Mouse (Mus musculus): ENCODE results near the gene Zfp90. TPM values are rescaled to one million over a fixed set of nuclear protein-coding genes. Genes with fewer than 3 reads are reported as not detected.

Gene Zfp90
- polyA plus RNA-seq, 1 experiment, result 0.02 TPM

- H3K36me3 ChIP-seq (ENCODE audit: control insufficient read depth), result no peaks in the 10 kb centered on the region
- H3K4me3 ChIP-seq (replicated peaks), result no peak overlapping the region
- H3K27me3 ChIP-seq (ENCODE audit: control insufficient read depth), result no peaks in the 10 kb centered on the region
- TF ChIP-seq GATA1 (IDR thresholded peaks at IDR 0.05; ENCODE audit: low read length) (no peak), TAL1 (IDR thresholded peaks at IDR 0.05; ENCODE audit: low read length) (no peak)
- no peaks in the 10 kb centered on the region for H3K4me1 ChIP-seq (ENCODE audit: control insufficient read depth)
- H3K9me3 ChIP-seq (ENCODE audit: control insufficient read depth, low read length), result no peaks in the 10 kb centered on the region
These were observed 20.6 kb upstream of the Zfp90 start for GRCm38 (mm10) chr8:106394493-106394892.

DNA sequence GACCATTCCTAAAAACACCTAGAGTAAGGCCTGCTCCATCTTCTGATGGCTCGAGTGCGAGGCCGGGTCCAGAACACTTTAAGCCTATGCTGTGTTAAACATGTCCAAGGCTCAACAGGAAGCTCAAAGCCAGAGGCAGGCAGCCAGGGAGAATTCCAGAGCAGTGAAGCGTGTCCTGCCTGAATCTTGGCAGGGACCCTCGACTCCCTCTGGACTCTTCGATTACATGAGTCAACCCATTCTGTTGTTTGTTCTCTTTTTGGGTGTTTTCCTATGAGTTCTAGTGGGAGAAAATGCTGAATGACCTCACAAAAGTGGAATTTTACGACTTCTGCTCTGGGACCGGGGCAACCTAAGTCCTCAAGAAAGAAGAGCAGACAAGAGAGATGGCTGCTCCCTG is 15.4 kb upstream of the Zfp90 start:
- TF ChIP-seq TAL1 (IDR thresholded peaks at IDR 0.05; ENCODE audit: low read length) (no peak), GATA1 (IDR thresholded peaks at IDR 0.05; ENCODE audit: low read length) (no peak)
- Histone ChIP-seq H3K9me3 (ENCODE audit: control insufficient read depth, low read length) (no peaks in the 10 kb centered on the region), H3K27me3 (ENCODE audit: control insufficient read depth) (no peaks in the 10 kb centered on the region)

DNA sequence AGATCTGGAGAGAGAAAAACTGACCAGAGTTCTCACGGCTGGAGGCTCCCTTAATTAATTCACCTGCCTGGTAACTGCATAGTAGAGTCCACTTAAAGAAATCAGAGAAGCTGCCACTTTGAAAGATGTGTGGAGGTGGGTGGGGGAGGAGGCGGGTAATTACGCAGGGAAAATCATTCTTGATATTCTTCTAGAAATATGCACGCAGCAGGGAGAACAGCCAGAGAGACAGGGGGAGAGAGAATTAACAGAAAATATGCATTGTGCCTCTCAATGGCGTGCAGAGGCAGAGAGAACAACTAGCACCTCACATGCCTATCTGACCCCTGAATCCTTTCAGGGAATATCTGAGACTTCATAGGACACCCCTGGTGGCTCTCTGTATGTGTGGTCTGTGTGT is 14.9 kb upstream of the Zfp90 start:
- no peaks in the 10 kb centered on the region for H3K36me3 ChIP-seq (ENCODE audit: control insufficient read depth)
- TF ChIP-seq TAL1 (IDR thresholded peaks at IDR 0.05; ENCODE audit: low read length) (no peak), GATA1 (IDR thresholded peaks at IDR 0.05; ENCODE audit: low read length) (no peak)
- peaks cover 5% of the 10 kb centered on the region for H3K27me3 ChIP-seq (ENCODE audit: control insufficient read depth)
- peaks cover 7% of the 10 kb centered on the region for H3K4me1 ChIP-seq (ENCODE audit: control insufficient read depth)
- H3K9me3 ChIP-seq (ENCODE audit: control insufficient read depth, low read length), result no peaks in the 10 kb centered on the region
- H3K4me3 ChIP-seq (replicated peaks), result no peak overlapping the region

More for the DNA sequence above, 15.4 kb upstream of the Zfp90 start:
- H3K4me1 ChIP-seq (ENCODE audit: control insufficient read depth), result peaks cover 7% of the 10 kb centered on the region
- H3K36me3 ChIP-seq (ENCODE audit: control insufficient read depth), result no peaks in the 10 kb centered on the region
- no peak overlapping the region for H3K4me3 ChIP-seq (replicated peaks)

- peaks cover 9% of the 10 kb centered on the region for H3K27me3 ChIP-seq (ENCODE audit: control insufficient read depth)
- no peak overlapping the region for H3K4me3 ChIP-seq (replicated peaks)
- H3K4me1 ChIP-seq (ENCODE audit: control insufficient read depth), result peaks cover 7% of the 10 kb centered on the region
- H3K36me3 ChIP-seq (ENCODE audit: control insufficient read depth), result no peaks in the 10 kb centered on the region
- H3K9me3 ChIP-seq (ENCODE audit: control insufficient read depth, low read length), result no peaks in the 10 kb centered on the region
- no peak for TF ChIP-seq TAL1 (IDR thresholded peaks at IDR 0.05; ENCODE audit: low read length)
- TF ChIP-seq GATA1 (IDR thresholded peaks at IDR 0.05; ENCODE audit: low read length), result no peak
These were observed 11.7 kb upstream of the Zfp90 start for GRCm38 (mm10) chr8:106403246-106403933.

GRCm38 (mm10) chr8:106404825-106405224 is 10.3 kb upstream of the Zfp90 start:
- Histone ChIP-seq H3K4me3 (replicated peaks) (no peak overlapping the region), H3K4me1 (ENCODE audit: control insufficient read depth) (peaks cover 12% of the 10 kb centered on the region), H3K9me3 (ENCODE audit: control insufficient read depth, low read length) (no peaks in the 10 kb centered on the region), H3K36me3 (ENCODE audit: control insufficient read depth) (no peaks in the 10 kb centered on the region), H3K27me3 (ENCODE audit: control insufficient read depth) (peaks cover 9% of the 10 kb centered on the region)
- no peak for TF ChIP-seq GATA1 (IDR thresholded peaks at IDR 0.05; ENCODE audit: low read length)
- no peak for TF ChIP-seq TAL1 (IDR thresholded peaks at IDR 0.05; ENCODE audit: low read length)

GRCm38 (mm10) chr8:106405810-106406209 is 9.3 kb upstream of the Zfp90 start:
- Histone ChIP-seq H3K4me3 (replicated peaks) (no peak overlapping the region), H3K36me3 (ENCODE audit: control insufficient read depth) (no peaks in the 10 kb centered on the region), H3K4me1 (ENCODE audit: control insufficient read depth) (peaks cover 18% of the 10 kb centered on the region), H3K27me3 (ENCODE audit: control insufficient read depth) (peaks cover 9% of the 10 kb centered on the region), H3K9me3 (ENCODE audit: control insufficient read depth, low read length) (no peaks in the 10 kb centered on the region)
- TF ChIP-seq GATA1 (IDR thresholded peaks at IDR 0.05; ENCODE audit: low read length), result no peak
- no peak for TF ChIP-seq TAL1 (IDR thresholded peaks at IDR 0.05; ENCODE audit: low read length)

DNA sequence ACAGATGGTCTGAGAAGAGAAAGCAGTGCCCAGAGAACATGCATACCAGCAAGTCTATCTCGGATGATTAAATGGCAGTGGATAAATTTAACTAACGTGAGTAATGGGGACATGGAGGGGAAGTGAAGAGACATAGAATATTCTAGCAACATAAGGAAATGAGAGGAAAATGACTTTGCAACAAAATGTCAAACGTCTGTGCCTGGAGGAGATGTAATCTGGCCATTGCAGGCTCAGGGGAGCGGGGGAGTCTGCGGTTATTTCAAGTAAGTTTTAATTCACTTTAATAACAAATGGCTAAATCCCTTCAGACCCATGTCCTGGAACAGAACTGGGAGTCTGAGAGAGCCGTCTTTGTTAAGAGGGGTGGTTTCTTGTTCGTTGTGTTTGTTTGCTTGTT is 5.1 kb upstream of the Zfp90 start:
- peaks cover 5% of the 10 kb centered on the region for H3K27me3 ChIP-seq (ENCODE audit: control insufficient read depth)
- no peak for TF ChIP-seq GATA1 (IDR thresholded peaks at IDR 0.05; ENCODE audit: low read length)
- TF ChIP-seq TAL1 (IDR thresholded peaks at IDR 0.05; ENCODE audit: low read length), result no peak
- no peaks in the 10 kb centered on the region for H3K9me3 ChIP-seq (ENCODE audit: control insufficient read depth, low read length)
- no peaks in the 10 kb centered on the region for H3K36me3 ChIP-seq (ENCODE audit: control insufficient read depth)
- peaks cover 27% of the 10 kb centered on the region for H3K4me1 ChIP-seq (ENCODE audit: control insufficient read depth)
- no peak overlapping the region for H3K4me3 ChIP-seq (replicated peaks)

GRCm38 (mm10) chr8:106410564-106410963 is 4.6 kb upstream of the Zfp90 start:
- Histone ChIP-seq H3K9me3 (ENCODE audit: control insufficient read depth, low read length) (no peaks in the 10 kb centered on the region), H3K36me3 (ENCODE audit: control insufficient read depth) (no peaks in the 10 kb centered on the region)
- no peak for TF ChIP-seq TAL1 (IDR thresholded peaks at IDR 0.05; ENCODE audit: low read length)

GRCm38 (mm10) chr8:106411783-106412451 is 3.2 kb upstream of the Zfp90 start:
- Histone ChIP-seq H3K27me3 (ENCODE audit: control insufficient read depth) (no peaks in the 10 kb centered on the region), H3K4me3 (replicated peaks) (no peak overlapping the region), H3K9me3 (ENCODE audit: control insufficient read depth, low read length) (no peaks in the 10 kb centered on the region), H3K36me3 (ENCODE audit: control insufficient read depth) (no peaks in the 10 kb centered on the region), H3K4me1 (ENCODE audit: control insufficient read depth) (peaks cover 36% of the 10 kb centered on the region)
- TF ChIP-seq TAL1 (IDR thresholded peaks at IDR 0.05; ENCODE audit: low read length) (no peak), GATA1 (IDR thresholded peaks at IDR 0.05; ENCODE audit: low read length) (no peak)

More at GRCm38 (mm10) chr8:106410564-106410963, 4.6 kb upstream of the Zfp90 start:
- Histone ChIP-seq H3K4me1 (ENCODE audit: control insufficient read depth) (peaks cover 32% of the 10 kb centered on the region), H3K4me3 (replicated peaks) (no peak overlapping the region), H3K27me3 (ENCODE audit: control insufficient read depth) (peaks cover 4% of the 10 kb centered on the region; the same call in 1 of the 2 replicates)
